Mouse (Mus musculus) spleen, adult 2 months (tissue): ENCODE data around the gene Dock3.

Source experiments
- CTCF ChIP-seq: fragments of 200-500 bp; IDR thresholded peaks from 2 replicates; pipeline ENCODE4 v1.5.1; 2011; ENCODE audit warnings: mild to moderate bottlenecking, inconsistent platforms; ENCODE audit not compliant: insufficient read depth, insufficient read length, insufficient replicate concordance; ENCODE audit errors: extremely low read depth
- POLR2A ChIP-seq: fragments of 200-500 bp; IDR thresholded peaks from 2 replicates; pipeline ENCODE4 v1.6.1; 2011; ENCODE audit warnings: low read depth, low read length, inconsistent platforms

DNA sequence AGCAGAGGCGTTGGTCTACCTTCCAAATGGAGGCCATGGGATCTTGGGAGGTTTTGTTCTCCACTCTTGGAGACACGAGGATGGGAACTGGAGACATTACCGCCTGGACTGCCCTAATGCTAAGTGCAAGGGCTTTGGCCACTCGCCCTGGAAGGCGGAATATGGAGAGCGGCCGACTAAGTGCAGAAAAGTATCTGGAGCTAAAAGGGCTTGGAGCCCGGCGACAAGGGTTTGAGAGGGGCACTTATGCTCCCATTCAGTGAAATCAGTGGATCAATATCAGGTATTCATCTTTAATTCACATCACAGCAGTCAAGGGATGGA lies 339.2 kb downstream of the Dock3 start:
- TF ChIP-seq CTCF (no peak), POLR2A (no peak)
